Mouse (Mus musculus) lung, adult 18-20 months (tissue): ENCODE results near the gene Ankrd13b.

Experiments
- DNase-seq, 2 experiments: peaks; one replicate each; pipeline ENCODE4 v3.0.0; 2022; ENCODE audit warnings: mixed read lengths in 2 of 2

The Ankrd13b gene

GRCm38 (mm10) chr11:77456866-77457265 lies 32.6 kb downstream of the Ankrd13b start:
- DNase-seq, result peak in 1 of 2 experiments; percentile 2

- no peak for DNase-seq
Observed at GRCm38 (mm10) chr11:77455770-77456510, 33.5 kb downstream of the Ankrd13b start.

- no peak for DNase-seq
Observed at GRCm38 (mm10) chr11:77453388-77453787, 36.1 kb downstream of the Ankrd13b start.

GRCm38 (mm10) chr11:77451670-77452069 lies 37.8 kb downstream of the Ankrd13b start:
- DNase-seq, result no peak

GRCm38 (mm10) chr11:77449224-77449623 lies 40.3 kb downstream of the Ankrd13b start:
- DNase-seq, result no peak

- DNase-seq, result peak; percentile 74
Observed at GRCm38 (mm10) chr11:77446628-77447041, 42.8 kb downstream of the Ankrd13b start.

GRCm38 (mm10) chr11:77444939-77445338 lies 44.5 kb downstream of the Ankrd13b start:
- DNase-seq, result peak; percentile 83 to 90

- DNase-seq, result peak; percentile 70 to 85
Observed at GRCm38 (mm10) chr11:77442186-77443170, 47.0 kb downstream of the Ankrd13b start.

GRCm38 (mm10) chr11:77441020-77441419 lies 48.5 kb downstream of the Ankrd13b start:
- DNase-seq, result no peak

- no peak for DNase-seq
Observed at GRCm38 (mm10) chr11:77440081-77440480, 49.4 kb downstream of the Ankrd13b start.

GRCm38 (mm10) chr11:77437026-77437425 lies 52.5 kb downstream of the Ankrd13b start:
- no peak for DNase-seq

GRCm38 (mm10) chr11:77428446-77428845 lies 61.0 kb downstream of the Ankrd13b start:
- DNase-seq, result no peak

GRCm38 (mm10) chr11:77423175-77423859 lies 66.2 kb downstream of the Ankrd13b start:
- no peak for DNase-seq
